Mouse (Mus musculus) forebrain, embryonic 12.5 days (tissue): Measurements from ENCODE around the gene Astl. TPM values are rescaled to one million over a fixed set of nuclear protein-coding genes. Genes with fewer than 3 reads are reported as not detected.

ENCODE experiments used
- ATAC-seq: fragments of 200-750 bp; cut with Nextera tagmentation; 2 replicates; pipeline ENCODE4 v1.8.0; 2017; ENCODE audit warnings: moderate TSS enrichment; ENCODE audit not compliant: low FRiP score
- H3K27ac ChIP-seq: fragments of 300-500 bp; sonication (generic); 2 replicates; pipeline ENCODE4 v1.5.1; 2016; ENCODE audit warnings: mild to moderate bottlenecking
- H3K27me3 ChIP-seq: fragments of 300-500 bp; sonication (generic); 2 replicates; pipeline ENCODE4 v1.6.1; 2016; ENCODE audit warnings: mild to moderate bottlenecking
- H3K36me3 ChIP-seq: fragments of 300-500 bp; sonication (generic); replicated peaks from 2 replicates; pipeline ENCODE4 v1.6.1; 2016; ENCODE audit warnings: mild to moderate bottlenecking
- H3K4me1 ChIP-seq: fragments of 300-500 bp; sonication (generic); 2 replicates; pipeline ENCODE4 v1.6.1; 2016
- H3K4me2 ChIP-seq: fragments of 300-500 bp; sonication (generic); 2 replicates; pipeline ENCODE4 v1.6.1; 2016; ENCODE audit warnings: mild to moderate bottlenecking, moderate library complexity
- H3K4me3 ChIP-seq: fragments of 300-500 bp; sonication (generic); replicated peaks from 2 replicates; pipeline ENCODE4 v1.5.1; 2016; ENCODE audit warnings: mild to moderate bottlenecking
- H3K9ac ChIP-seq: fragments of 300-500 bp; sonication (generic); 2 replicates; pipeline ENCODE4 v1.6.1; 2016; ENCODE audit warnings: mild to moderate bottlenecking
- H3K9me3 ChIP-seq: fragments of 300-500 bp; sonication (generic); 2 replicates; pipeline ENCODE4 v1.6.1; 2016
- WGBS: fragments of 180-500 bp; shearing (Covaris S2); methylation state at CpG from one replicate; pipeline ENCODE4 v1.1.7; 2016; 5-methylcytosine and 5-hydroxymethylcytosine counted together
- polyA plus RNA-seq: library from polyadenylated mRNA; unstranded; fragments of >200 nt; fragmentation: Nextera tagmentation; extraction: Ambion mirVana; gene quantifications from 2 replicates; pipeline ENCODE4 v1.2.1, GENCODE M21; 2016

Gene Astl
- polyA plus RNA-seq, 1 experiment from 2014 or later, result not detected

- Histone ChIP-seq H3K4me2 (no peak overlapping the region), H3K9me3 (no peaks in the 10 kb centered on the region), H3K27me3 (no peaks in the 10 kb centered on the region; the same call in 1 of the 2 replicates), H3K9ac (no peak overlapping the region), H3K4me1 (no peaks in the 10 kb centered on the region), H3K36me3 (no peaks in the 10 kb centered on the region), H3K4me3 (no peak overlapping the region), H3K27ac (no peak overlapping the region)
- no peak for ATAC-seq
- 84% methylated on average over 13 of the region's 13 CpGs for WGBS
These were observed 8.9 kb downstream of the Astl start for GRCm38 (mm10) chr2:127347147-127347985.

GRCm38 (mm10) chr2:127353881-127354280 is 15.4 kb downstream of the Astl start:
- Histone ChIP-seq H3K4me2 (no peak overlapping the region), H3K9ac (no peak overlapping the region), H3K36me3 (no peaks in the 10 kb centered on the region), H3K4me1 (no peaks in the 10 kb centered on the region), H3K9me3 (no peaks in the 10 kb centered on the region), H3K4me3 (no peak overlapping the region), H3K27ac (no peak overlapping the region), H3K27me3 (peaks cover 25% of the 10 kb centered on the region; the same call in 1 of the 2 replicates)
- WGBS, result 89% methylated on average over 4 of the region's 4 CpGs
- no peak for ATAC-seq

GRCm38 (mm10) chr2:127362459-127363281 is 24.2 kb downstream of the Astl start, which contains the start of gene Adra2b:
TSS of gene Adra2b (plus strand) at chr2:127363208.
- H3K9me3 ChIP-seq, result no peaks in the 10 kb centered on the region
- WGBS, result under 1% methylated on average over 46 of the region's 49 CpGs
- peaks cover 84% of the 10 kb centered on the region for H3K27me3 ChIP-seq
- H3K4me3 ChIP-seq, result peak within 1 kb of the TSS; percentile 42
- no peak within 1 kb of the TSS for H3K27ac ChIP-seq
- ATAC-seq, result peak; percentile 64
- H3K9ac ChIP-seq, result peak within 1 kb of the TSS; percentile 48
- no peaks in the 10 kb centered on the region for H3K36me3 ChIP-seq
- peaks cover 14% of the 10 kb centered on the region for H3K4me1 ChIP-seq
- H3K4me2 ChIP-seq, result peak within 1 kb of the TSS; percentile 71

- ATAC-seq, result peak; percentile 50; the same call in 1 of the 2 replicates
- H3K4me2 ChIP-seq, result peak overlapping the region; percentile 71
- H3K4me1 ChIP-seq, result peaks cover 14% of the 10 kb centered on the region
- peak overlapping the region; percentile 42 for H3K4me3 ChIP-seq
- H3K36me3 ChIP-seq, result no peaks in the 10 kb centered on the region
- H3K9ac ChIP-seq, result peak overlapping the region; percentile 48; the same call in 1 of the 2 replicates
- H3K27me3 ChIP-seq, result peaks cover 89% of the 10 kb centered on the region
- under 1% methylated on average over 28 of the region's 28 CpGs for WGBS
- no peaks in the 10 kb centered on the region for H3K9me3 ChIP-seq
- H3K27ac ChIP-seq, result no peak overlapping the region
These were observed 24.8 kb downstream of the Astl start for GRCm38 (mm10) chr2:127363282-127363652.

- peaks cover 91% of the 10 kb centered on the region for H3K27me3 ChIP-seq
- H3K4me1 ChIP-seq, result peaks cover 14% of the 10 kb centered on the region
- peak overlapping the region; percentile 71 for H3K4me2 ChIP-seq
- ATAC-seq, result no peak
- no peak overlapping the region for H3K27ac ChIP-seq
- WGBS, result 6% methylated on average over 20 of the region's 20 CpGs
- no peaks in the 10 kb centered on the region for H3K36me3 ChIP-seq
- peak overlapping the region; percentile 42 for H3K4me3 ChIP-seq
- no peaks in the 10 kb centered on the region for H3K9me3 ChIP-seq
- H3K9ac ChIP-seq, result no peak overlapping the region
These were observed 25.3 kb downstream of the Astl start for GRCm38 (mm10) chr2:127363696-127364095.

- Histone ChIP-seq H3K36me3 (no peaks in the 10 kb centered on the region), H3K9me3 (no peaks in the 10 kb centered on the region), H3K27ac (no peak overlapping the region), H3K27me3 (peaks cover 87% of the 10 kb centered on the region), H3K4me1 (peaks cover 14% of the 10 kb centered on the region), H3K9ac (no peak overlapping the region; the same call in 1 of the 2 replicates), H3K4me2 (no peak overlapping the region), H3K4me3 (no peak overlapping the region)
- ATAC-seq, result no peak
- WGBS, result 20% methylated on average over 8 of the region's 8 CpGs
These were observed 26.0 kb downstream of the Astl start for GRCm38 (mm10) chr2:127364452-127364851.

GRCm38 (mm10) chr2:127367126-127367820 is 28.8 kb downstream of the Astl start:
- no peaks in the 10 kb centered on the region for H3K9me3 ChIP-seq
- H3K9ac ChIP-seq, result no peak overlapping the region
- no peak for ATAC-seq

GRCm38 (mm10) chr2:127369703-127370376 is 31.4 kb downstream of the Astl start:
- 71% methylated on average over 5 of the region's 5 CpGs for WGBS
- H3K4me1 ChIP-seq, result no peaks in the 10 kb centered on the region
- H3K27ac ChIP-seq, result no peak overlapping the region
- no peaks in the 10 kb centered on the region for H3K36me3 ChIP-seq
- H3K4me2 ChIP-seq, result no peak overlapping the region
- no peak overlapping the region for H3K9ac ChIP-seq
- H3K9me3 ChIP-seq, result no peaks in the 10 kb centered on the region
- H3K4me3 ChIP-seq, result no peak overlapping the region
- H3K27me3 ChIP-seq, result peaks cover 34% of the 10 kb centered on the region
- no peak for ATAC-seq

More at GRCm38 (mm10) chr2:127367126-127367820, 28.8 kb downstream of the Astl start:
- Histone ChIP-seq H3K27ac (no peak overlapping the region), H3K36me3 (no peaks in the 10 kb centered on the region), H3K4me2 (no peak overlapping the region), H3K4me1 (peaks cover 14% of the 10 kb centered on the region), H3K27me3 (peaks cover 60% of the 10 kb centered on the region), H3K4me3 (no peak overlapping the region)
- 78% methylated on average over 10 of the region's 10 CpGs for WGBS

- Histone ChIP-seq H3K9me3 (no peaks in the 10 kb centered on the region), H3K27ac (peak overlapping the region; percentile 19; the same call in 1 of the 2 replicates), H3K4me1 (no peaks in the 10 kb centered on the region), H3K4me2 (no peak overlapping the region), H3K9ac (no peak overlapping the region), H3K27me3 (peaks cover 25% of the 10 kb centered on the region), H3K4me3 (no peak overlapping the region), H3K36me3 (no peaks in the 10 kb centered on the region)
- 66% methylated on average over 9 of the region's 9 CpGs for WGBS
- ATAC-seq, result no peak
These were observed 32.4 kb downstream of the Astl start for GRCm38 (mm10) chr2:127370561-127371483.

- no peak overlapping the region for H3K4me2 ChIP-seq
- WGBS, result 80% methylated on average over 1 of the region's 1 CpGs
- no peak for ATAC-seq
- H3K4me3 ChIP-seq, result no peak overlapping the region
- H3K27ac ChIP-seq, result peak overlapping the region; percentile 19; the same call in 1 of the 2 replicates
- no peak overlapping the region for H3K9ac ChIP-seq
- no peaks in the 10 kb centered on the region for H3K36me3 ChIP-seq
- no peaks in the 10 kb centered on the region for H3K9me3 ChIP-seq
- H3K4me1 ChIP-seq, result no peaks in the 10 kb centered on the region
- peaks cover 18% of the 10 kb centered on the region for H3K27me3 ChIP-seq
These were observed 33.0 kb downstream of the Astl start for GRCm38 (mm10) chr2:127371484-127371861.

GRCm38 (mm10) chr2:127372082-127372481 is 33.6 kb downstream of the Astl start:
- no peaks in the 10 kb centered on the region for H3K4me1 ChIP-seq
- H3K9me3 ChIP-seq, result no peaks in the 10 kb centered on the region
- no peak for ATAC-seq
- H3K4me3 ChIP-seq, result no peak overlapping the region
- 89% methylated on average over 2 of the region's 2 CpGs for WGBS
- no peaks in the 10 kb centered on the region for H3K36me3 ChIP-seq
- H3K27ac ChIP-seq, result no peak overlapping the region
- H3K9ac ChIP-seq, result no peak overlapping the region
- no peak overlapping the region for H3K4me2 ChIP-seq
- H3K27me3 ChIP-seq, result 0 out of 2 replicates have a peak, but pooled peaks cover 13% of the 10 kb centered on the region
